Mouse (Mus musculus) liver, embryonic 14.5 days (tissue): Measurements from ENCODE around the gene Tgfbr3. TPM values are rescaled to one million over a fixed set of nuclear protein-coding genes. Genes with fewer than 3 reads are reported as not detected.

Experiments used
- ATAC-seq: fragments of 200-750 bp; cut with Nextera tagmentation; 2 replicates; pipeline ENCODE4 v1.8.0; 2017; ENCODE audit warnings: moderate number of reproducible peaks, mild to moderate bottlenecking, moderate library complexity; ENCODE audit not compliant: insufficient read depth
- DNase-seq, 3 experiments: peaks; one replicate each; pipeline ENCODE4 v3.0.0-alpha.2; 2012 to 2013; ENCODE audit warnings: low read depth in 3 of 3, low spot score in 3 of 3
- H3K27ac ChIP-seq: fragments of 300-500 bp; sonication (generic); 2 replicates; pipeline ENCODE4 v1.5.1; 2014; ENCODE audit warnings: moderate library complexity, mild to moderate bottlenecking, control low read depth, inconsistent platforms
- H3K27me3 ChIP-seq: fragments of 300-500 bp; sonication (generic); 2 replicates; pipeline ENCODE4 v1.6.1; 2014; ENCODE audit warnings: mild to moderate bottlenecking, low read length, moderate library complexity; ENCODE audit not compliant: control insufficient read depth, insufficient read depth
- H3K36me3 ChIP-seq: fragments of 300-500 bp; sonication (generic); replicated peaks from 2 replicates; pipeline ENCODE4 v1.6.1; 2014; ENCODE audit warnings: low read depth; ENCODE audit not compliant: control insufficient read depth, insufficient read depth
- H3K4me1 ChIP-seq, 2 experiments: fragments of 200-500 bp in 1 of 2; fragments of 300-500 bp in 1 of 2; sonication (generic) in 1 of 2; replicated peaks; 2 replicates each; pipeline ENCODE4 v1.6.1; 2012 to 2014; ENCODE audit warnings: antibody characterized with exemption in 1 of 2, inconsistent platforms in 1 of 2, low read length in 1 of 2; ENCODE audit not compliant: control insufficient read depth in 2 of 2, insufficient read depth in 2 of 2
- H3K4me2 ChIP-seq: fragments of 300-500 bp; sonication (generic); 2 replicates; pipeline ENCODE4 v1.6.1; 2014; ENCODE audit warnings: low read depth, mild to moderate bottlenecking, control low read depth, moderate library complexity
- H3K4me3 ChIP-seq, 2 experiments: fragments of 200-500 bp in 1 of 2; fragments of 300-500 bp in 1 of 2; sonication (generic) in 1 of 2; 2 replicates each; pipeline ENCODE4 v1.5.1; 2012 to 2014; ENCODE audit warnings: low read depth in 2 of 2, low read length in 2 of 2, mild to moderate bottlenecking in 2 of 2, control low read depth in 1 of 2, inconsistent platforms in 1 of 2, moderate library complexity in 1 of 2; ENCODE audit not compliant: insufficient read depth in 1 of 2
- H3K9ac ChIP-seq: fragments of 300-500 bp; sonication (generic); replicated peaks from 2 replicates; pipeline ENCODE4 v1.6.1; 2014; ENCODE audit warnings: mild to moderate bottlenecking, control low read depth, moderate library complexity
- H3K9me3 ChIP-seq: fragments of 300-500 bp; sonication (generic); 2 replicates; pipeline ENCODE4 v1.6.1; 2016; ENCODE audit warnings: low read length, mixed read lengths; ENCODE audit not compliant: control insufficient read depth
- CTCF ChIP-seq: IDR thresholded peaks from 2 replicates; pipeline ENCODE4 v1.5.1; 2016; ENCODE audit warnings: antibody characterized with exemption, low read depth, control low read depth
- EP300 ChIP-seq: IDR thresholded peaks from 2 replicates; pipeline ENCODE4 v1.6.1; 2016; ENCODE audit warnings: antibody characterized with exemption, low read depth
- WGBS: fragments of 180-500 bp; shearing (Covaris S2); extraction: QIAGEN DNeasy Blood & Tissue Kit; methylation state at CpG from one replicate; pipeline ENCODE4 v1.1.7; 2014; ENCODE audit not compliant: insufficient replicate concordance; 5-methylcytosine and 5-hydroxymethylcytosine counted together
- polyA plus RNA-seq, 2 experiments: library from polyadenylated mRNA; depleted of rRNA in 1 of 2; stranded (reverse) in 1 of 2; unstranded in 1 of 2; fragments of >200 nt; fragmentation: Nextera tagmentation in 1 of 2; extraction: Ambion mirVana in 1 of 2; gene quantifications; 2 replicates each; pipeline versions ENCODE4 v1.2.1 to v1.2.3; 2012 to 2014

Tgfbr3 gene
- polyA plus RNA-seq, 2 experiments: 4.3 to 7.5 TPM

GRCm38 (mm10) chr5:107282561-107283307 lies 6.7 kb downstream of the Tgfbr3 start:
- H3K27ac ChIP-seq: no peak overlapping the region
- 70% methylated on average over 9 of the region's 9 CpGs for WGBS
- ATAC-seq (no peak), DNase-seq (no peak)
- no peaks in the 10 kb centered on the region for H3K27me3 ChIP-seq
- H3K36me3 ChIP-seq: no peaks in the 10 kb centered on the region
- H3K4me2 ChIP-seq: no peak overlapping the region
- TF ChIP-seq EP300 (no peak), CTCF (no peak)
- H3K4me3 ChIP-seq: no peak overlapping the region
- no peak overlapping the region for H3K9ac ChIP-seq
- H3K4me1 ChIP-seq: peaks cover 0 to 4% of the 10 kb centered on the region in 2 experiments; a peak in 1 of 4 replicates
- H3K9me3 ChIP-seq: no peaks in the 10 kb centered on the region

- Histone ChIP-seq H3K9ac (no peak overlapping the region), H3K4me3 (no peak overlapping the region), H3K4me2 (no peak overlapping the region), H3K36me3 (no peaks in the 10 kb centered on the region), H3K27ac (no peak overlapping the region), H3K9me3 (no peaks in the 10 kb centered on the region), H3K4me1 (peaks cover 0 to 7% of the 10 kb centered on the region in 2 experiments; a peak in 2 of 4 replicates), H3K27me3 (no peaks in the 10 kb centered on the region)
- TF ChIP-seq CTCF: no peak
- TF ChIP-seq EP300: no peak
- DNase-seq: no peak
- no peak for ATAC-seq
- WGBS: 66% methylated on average over 4 of the region's 4 CpGs
Measured at GRCm38 (mm10) chr5:107279263-107279662, 10.2 kb downstream of the Tgfbr3 start.

- DNase-seq (no peak), ATAC-seq (no peak)
- no peaks in the 10 kb centered on the region for H3K9me3 ChIP-seq
- no peaks in the 10 kb centered on the region for H3K36me3 ChIP-seq
- H3K4me1 ChIP-seq: peaks cover 8 to 28% of the 10 kb centered on the region in 2 experiments; a peak in 3 of 4 replicates
- H3K27ac ChIP-seq: no peak overlapping the region
- no peak overlapping the region for H3K4me2 ChIP-seq
- TF ChIP-seq EP300 (no peak), CTCF (no peak)
- no peak overlapping the region for H3K9ac ChIP-seq
- H3K4me3 ChIP-seq: no peak overlapping the region
- WGBS: 64% methylated on average over 3 of the region's 3 CpGs
- no peaks in the 10 kb centered on the region for H3K27me3 ChIP-seq
Measured at GRCm38 (mm10) chr5:107276186-107276585, 13.2 kb downstream of the Tgfbr3 start.

DNA sequence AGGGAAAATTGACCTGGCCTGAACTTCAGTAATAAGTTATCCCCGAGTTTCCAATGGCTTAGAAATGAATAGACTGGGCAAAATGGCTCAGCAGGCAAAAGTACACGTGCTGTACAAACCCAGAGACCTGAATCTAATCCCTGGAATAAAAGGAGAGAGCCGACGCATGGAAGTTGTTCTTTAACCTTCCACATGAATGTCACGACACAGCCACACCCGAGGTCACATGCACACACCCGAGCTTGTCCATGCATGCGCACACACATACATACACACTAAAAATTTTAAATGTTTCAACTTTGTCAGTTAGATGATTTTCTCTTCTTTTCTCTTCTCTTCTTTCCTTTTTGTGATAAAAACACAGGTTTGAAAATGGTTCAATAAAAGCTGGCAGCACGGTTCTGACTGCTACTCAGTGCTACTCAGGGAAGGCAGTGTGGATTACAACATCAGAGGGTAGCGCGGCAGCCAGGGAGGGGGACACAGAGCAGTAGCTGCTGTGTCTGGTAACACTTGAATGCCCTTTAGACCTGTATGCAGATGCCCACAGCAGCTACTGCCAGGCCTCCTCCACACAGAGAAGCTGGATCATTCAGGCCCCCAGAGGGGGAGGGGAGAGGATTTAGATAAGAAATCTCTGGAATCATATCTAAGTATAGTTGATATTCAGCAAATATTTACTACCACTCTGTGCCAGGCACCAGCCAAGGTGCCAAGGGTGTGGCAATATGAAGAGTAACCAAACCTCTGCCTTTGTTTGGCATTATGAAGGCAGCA lies 17.0 kb downstream of the Tgfbr3 start:
- DNase-seq (no peak), ATAC-seq (0 out of 2 replicates have a peak, but pooled peaks have one; percentile 16)
- Histone ChIP-seq H3K36me3 (no peaks in the 10 kb centered on the region), H3K27ac (no peak overlapping the region), H3K4me2 (no peak overlapping the region), H3K27me3 (no peaks in the 10 kb centered on the region), H3K4me1 (peaks cover 8 to 42% of the 10 kb centered on the region in 2 experiments; a peak in 3 of 4 replicates), H3K4me3 (no peak overlapping the region), H3K9ac (no peak overlapping the region), H3K9me3 (no peaks in the 10 kb centered on the region)
- TF ChIP-seq CTCF (no peak), EP300 (no peak)
- WGBS: 56% methylated on average over 11 of the region's 11 CpGs

GRCm38 (mm10) chr5:107269006-107269328 lies 20.5 kb downstream of the Tgfbr3 start:
- peaks cover 8 to 41% of the 10 kb centered on the region in 2 experiments; a peak in 3 of 4 replicates for H3K4me1 ChIP-seq
- H3K4me3 ChIP-seq: no peak overlapping the region
- 67% methylated on average over 6 of the region's 6 CpGs for WGBS
- H3K9ac ChIP-seq: no peak overlapping the region
- H3K27ac ChIP-seq: no peak overlapping the region
- no peak overlapping the region for H3K4me2 ChIP-seq
- no peak for ATAC-seq
- TF ChIP-seq CTCF (no peak), EP300 (no peak)
- no peaks in the 10 kb centered on the region for H3K27me3 ChIP-seq
- H3K36me3 ChIP-seq: no peaks in the 10 kb centered on the region
- no peak for DNase-seq
- no peaks in the 10 kb centered on the region for H3K9me3 ChIP-seq
